Mouse (Mus musculus): ENCODE data around the gene Il5. TPM values are rescaled to one million over a fixed set of nuclear protein-coding genes. Genes with fewer than 3 reads are reported as not detected.

Gene Il5
- polyA plus RNA-seq, 1 experiment from 2014 or later, result not detected

DNA sequence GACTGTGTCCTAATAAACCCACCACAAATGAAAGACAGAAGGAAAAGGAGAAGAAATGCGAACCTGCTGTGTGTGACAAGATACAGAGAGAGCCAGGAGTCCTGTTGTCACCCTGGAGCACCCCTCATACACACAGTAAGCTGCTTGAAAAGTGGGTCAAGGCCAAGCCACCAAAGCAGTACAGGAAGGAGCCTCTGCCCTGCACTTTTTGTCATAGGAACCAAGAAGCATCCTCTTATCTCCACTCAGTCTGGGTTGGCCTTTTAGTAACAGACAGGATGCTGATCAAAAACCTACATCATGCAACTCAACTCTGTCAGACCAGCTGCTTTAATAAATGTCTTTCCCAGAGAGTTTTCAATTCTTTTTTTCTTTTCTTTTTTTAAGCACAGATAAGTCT lies 893 bp upstream of the Il5 start:
- Histone ChIP-seq H3K27me3 (no peaks in the 10 kb centered on the region), H3K27ac (no peak overlapping the region), H3K4me1 (no peaks in the 10 kb centered on the region), H3K9me3 (replicated peaks) (no peaks in the 10 kb centered on the region), H3K36me3 (no peaks in the 10 kb centered on the region), H3K9ac (no peak overlapping the region), H3K4me3 (no peak overlapping the region), H3K4me2 (replicated peaks) (no peak overlapping the region)
- 78% methylated on average over 1 of the region's 1 CpGs for WGBS
- no peak for ATAC-seq (ENCODE audit: low FRiP score)

DNA sequence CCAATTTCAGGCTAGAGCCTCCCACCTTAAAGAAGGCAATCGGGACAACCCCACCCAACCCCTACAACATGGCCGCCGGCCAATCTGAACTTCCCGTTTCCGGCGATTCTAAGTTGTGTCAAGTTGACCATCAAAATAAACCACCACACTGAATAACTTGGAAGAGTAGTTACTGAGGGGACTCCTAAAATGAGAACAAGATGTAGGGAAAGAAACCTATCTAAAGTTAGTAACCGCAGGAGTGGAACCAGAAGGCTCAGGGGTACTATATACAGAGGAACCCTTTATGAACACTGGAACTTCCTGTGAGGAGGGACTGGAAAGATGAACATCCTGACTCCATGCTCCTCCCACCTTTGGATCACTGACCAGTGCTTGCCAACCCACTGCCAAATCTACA lies 10.9 kb downstream of the Il5 start:
- H3K9me3 ChIP-seq (replicated peaks), result no peaks in the 10 kb centered on the region
- no peaks in the 10 kb centered on the region; the same call in 1 of the 2 replicates for H3K27me3 ChIP-seq
- no peaks in the 10 kb centered on the region for H3K4me1 ChIP-seq
- no peak overlapping the region for H3K27ac ChIP-seq
- H3K36me3 ChIP-seq, result no peaks in the 10 kb centered on the region
- H3K4me3 ChIP-seq, result no peak overlapping the region
- WGBS, result 96% methylated on average over 7 of the region's 7 CpGs
- no peak for ATAC-seq (ENCODE audit: low FRiP score)
- H3K4me2 ChIP-seq (replicated peaks), result no peak overlapping the region
- H3K9ac ChIP-seq, result no peak overlapping the region

DNA sequence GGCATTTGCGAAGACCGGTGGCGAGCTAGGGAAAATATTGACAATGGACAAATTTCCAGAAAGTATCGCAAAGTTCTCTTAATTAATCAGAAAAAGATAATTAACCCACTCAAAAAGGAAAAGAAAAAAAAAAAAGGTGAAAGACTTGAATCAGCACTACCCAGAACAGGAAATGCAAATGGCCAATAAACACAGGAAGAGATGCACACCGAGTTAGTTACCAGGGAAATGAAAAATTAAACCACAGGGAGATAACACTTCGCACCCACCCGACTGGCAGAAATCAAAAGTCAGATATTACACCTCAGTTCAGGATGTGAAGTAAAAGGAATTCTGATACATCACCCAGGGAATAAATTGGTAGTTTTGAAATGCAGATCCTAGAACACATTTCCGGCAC lies 11.7 kb downstream of the Il5 start:
- no peaks in the 10 kb centered on the region; the same call in 1 of the 2 replicates for H3K27me3 ChIP-seq
- no peak overlapping the region for H3K9ac ChIP-seq
- H3K4me1 ChIP-seq, result no peaks in the 10 kb centered on the region
- H3K4me3 ChIP-seq, result no peak overlapping the region
- no peak overlapping the region for H3K4me2 ChIP-seq (replicated peaks)
- no peak for ATAC-seq (ENCODE audit: low FRiP score)
- no peaks in the 10 kb centered on the region for H3K9me3 ChIP-seq (replicated peaks)
- H3K27ac ChIP-seq, result no peak overlapping the region
- H3K36me3 ChIP-seq, result no peaks in the 10 kb centered on the region
- 92% methylated on average over 8 of the region's 8 CpGs for WGBS

DNA sequence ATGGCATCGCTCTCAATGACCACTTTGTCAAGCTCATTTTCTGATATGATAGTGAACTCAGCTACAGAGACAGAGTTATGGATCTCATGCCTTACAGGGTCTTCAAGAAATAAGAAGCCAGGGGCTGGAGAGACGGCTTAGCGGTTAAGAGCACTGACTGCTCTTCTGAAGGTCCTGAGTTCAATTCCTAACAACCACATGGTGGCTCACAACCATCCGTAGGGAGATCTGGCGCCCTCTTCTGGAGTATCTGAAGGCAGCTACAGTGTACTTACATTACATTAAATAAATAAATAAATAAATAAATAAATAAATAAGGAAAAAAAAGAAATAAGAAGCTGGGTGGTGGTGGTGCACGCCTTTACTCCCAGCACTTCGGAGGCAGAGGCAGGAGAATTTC lies 13.2 kb downstream of the Il5 start:
- H3K4me1 ChIP-seq, result no peaks in the 10 kb centered on the region
- WGBS, result 86% methylated on average over 7 of the region's 7 CpGs
- H3K27ac ChIP-seq, result no peak overlapping the region
- H3K9me3 ChIP-seq (replicated peaks), result no peaks in the 10 kb centered on the region
- H3K9ac ChIP-seq, result no peak overlapping the region
- no peak overlapping the region for H3K4me2 ChIP-seq (replicated peaks)
- H3K4me3 ChIP-seq, result no peak overlapping the region
- H3K27me3 ChIP-seq, result no peaks in the 10 kb centered on the region; the same call in 1 of the 2 replicates
- H3K36me3 ChIP-seq, result no peaks in the 10 kb centered on the region
- no peak for ATAC-seq (ENCODE audit: low FRiP score)

DNA sequence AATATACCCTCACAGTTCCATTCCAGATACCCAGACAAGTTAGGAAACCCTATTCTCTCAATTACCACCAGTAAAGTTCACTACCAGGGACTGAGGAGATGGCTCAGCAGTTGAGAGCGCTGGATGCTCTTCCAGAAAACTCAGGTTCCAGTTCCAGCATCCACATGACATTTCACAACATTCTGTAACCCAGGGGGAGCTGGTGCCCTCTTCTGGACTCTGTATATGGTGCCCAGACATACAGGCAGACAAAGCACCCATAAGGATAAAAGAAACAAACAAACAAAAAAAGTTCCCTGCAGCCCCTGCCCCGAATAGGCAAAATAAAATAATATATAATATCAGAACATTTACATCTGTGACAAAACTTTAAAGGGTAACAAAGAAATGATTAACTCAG lies 13.8 kb downstream of the Il5 start:
- 81% methylated on average over 2 of the region's 2 CpGs for WGBS

DNA sequence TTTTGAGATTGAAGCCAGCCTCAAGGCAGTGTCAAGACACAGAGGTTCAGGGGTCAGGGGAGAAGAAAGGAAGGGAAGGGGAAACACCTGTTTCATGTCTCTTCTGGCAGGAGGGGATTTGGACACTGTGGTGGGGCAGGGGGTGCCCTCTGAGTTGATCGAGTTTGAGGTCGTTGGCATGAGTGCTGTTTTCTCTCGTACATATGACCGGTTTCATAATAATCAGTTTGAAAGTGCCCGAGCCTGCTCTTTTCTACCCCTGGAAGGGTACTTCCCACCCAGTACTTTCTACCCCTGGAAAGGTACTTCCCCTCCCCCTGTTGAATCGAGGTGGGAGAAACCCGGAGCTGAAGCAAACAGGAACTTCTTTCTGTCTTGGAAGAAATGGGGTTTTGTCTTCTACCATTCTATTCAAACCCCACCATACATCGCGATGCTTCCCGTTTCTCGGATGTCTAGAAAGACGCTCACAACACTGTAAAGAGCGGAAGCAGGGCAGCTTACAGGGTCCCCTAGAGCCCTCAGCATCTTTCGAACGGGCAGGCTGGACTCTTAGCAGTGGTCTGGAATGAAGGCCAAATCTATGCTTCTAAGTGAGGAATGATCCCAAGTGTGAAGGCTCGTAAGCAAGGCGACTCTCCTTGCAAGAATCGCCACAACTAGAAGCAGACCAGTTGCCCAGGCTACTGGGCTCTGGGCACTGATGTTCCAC lies 14.5 kb downstream of the Il5 start:
- no peak overlapping the region for H3K27ac ChIP-seq
- no peak overlapping the region for H3K4me3 ChIP-seq
- WGBS, result 72% methylated on average over 18 of the region's 18 CpGs
- no peaks in the 10 kb centered on the region; the same call in 1 of the 2 replicates for H3K27me3 ChIP-seq
- no peaks in the 10 kb centered on the region for H3K9me3 ChIP-seq (replicated peaks)
- H3K9ac ChIP-seq, result no peak overlapping the region
- 0 out of 2 replicates have a peak, but pooled peaks have one; percentile 26 for ATAC-seq (ENCODE audit: low FRiP score)
- H3K4me1 ChIP-seq, result no peaks in the 10 kb centered on the region
- H3K36me3 ChIP-seq, result no peaks in the 10 kb centered on the region
- peak overlapping the region; percentile 48 for H3K4me2 ChIP-seq (replicated peaks)

More for the DNA sequence above, 13.8 kb downstream of the Il5 start:
- no peak for ATAC-seq (ENCODE audit: low FRiP score)
- Histone ChIP-seq H3K9me3 (replicated peaks) (no peaks in the 10 kb centered on the region), H3K4me1 (no peaks in the 10 kb centered on the region), H3K27me3 (no peaks in the 10 kb centered on the region; the same call in 1 of the 2 replicates), H3K4me2 (replicated peaks) (no peak overlapping the region), H3K36me3 (no peaks in the 10 kb centered on the region), H3K27ac (no peak overlapping the region), H3K9ac (no peak overlapping the region), H3K4me3 (no peak overlapping the region)

DNA sequence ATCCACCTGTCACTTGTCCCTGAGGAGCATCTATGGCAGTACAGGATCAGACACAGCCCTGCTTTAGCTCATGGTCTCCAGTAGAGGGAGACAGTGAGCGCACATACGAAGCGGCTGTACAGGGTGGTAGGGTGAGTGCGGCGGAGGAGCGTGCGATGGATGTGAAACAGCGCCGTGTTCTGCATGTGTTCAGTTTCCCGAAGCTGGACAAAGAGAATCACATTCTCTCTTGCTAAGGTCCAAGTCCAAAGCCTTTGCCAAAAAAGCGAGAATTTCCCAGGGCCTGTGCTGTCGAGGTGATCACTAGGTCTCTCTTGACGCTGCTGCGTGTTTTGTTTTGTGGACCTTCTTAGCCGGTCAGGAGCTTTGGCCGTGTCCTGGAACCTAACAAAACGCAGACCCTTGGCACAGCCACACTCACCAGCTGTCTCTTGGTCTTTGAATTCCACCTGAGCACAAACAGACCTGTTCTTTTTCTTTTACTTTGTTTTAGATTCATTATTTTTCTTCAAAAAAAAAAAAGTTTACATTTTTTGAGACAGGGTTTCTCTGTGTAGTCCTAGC lies 15.2 kb downstream of the Il5 start:
- H3K27ac ChIP-seq, result no peak overlapping the region
- 0 out of 2 replicates have a peak overlapping the region, but pooled peaks have one; percentile 12 for H3K4me3 ChIP-seq
- no peaks in the 10 kb centered on the region for H3K9me3 ChIP-seq (replicated peaks)
- no peaks in the 10 kb centered on the region for H3K36me3 ChIP-seq
- no peak overlapping the region for H3K9ac ChIP-seq
- H3K4me2 ChIP-seq (replicated peaks), result peak overlapping the region; percentile 48
- peak; percentile 77 for ATAC-seq (ENCODE audit: low FRiP score)
- H3K27me3 ChIP-seq, result no peaks in the 10 kb centered on the region; the same call in 1 of the 2 replicates
- 28% methylated on average over 17 of the region's 17 CpGs for WGBS
- no peaks in the 10 kb centered on the region for H3K4me1 ChIP-seq

DNA sequence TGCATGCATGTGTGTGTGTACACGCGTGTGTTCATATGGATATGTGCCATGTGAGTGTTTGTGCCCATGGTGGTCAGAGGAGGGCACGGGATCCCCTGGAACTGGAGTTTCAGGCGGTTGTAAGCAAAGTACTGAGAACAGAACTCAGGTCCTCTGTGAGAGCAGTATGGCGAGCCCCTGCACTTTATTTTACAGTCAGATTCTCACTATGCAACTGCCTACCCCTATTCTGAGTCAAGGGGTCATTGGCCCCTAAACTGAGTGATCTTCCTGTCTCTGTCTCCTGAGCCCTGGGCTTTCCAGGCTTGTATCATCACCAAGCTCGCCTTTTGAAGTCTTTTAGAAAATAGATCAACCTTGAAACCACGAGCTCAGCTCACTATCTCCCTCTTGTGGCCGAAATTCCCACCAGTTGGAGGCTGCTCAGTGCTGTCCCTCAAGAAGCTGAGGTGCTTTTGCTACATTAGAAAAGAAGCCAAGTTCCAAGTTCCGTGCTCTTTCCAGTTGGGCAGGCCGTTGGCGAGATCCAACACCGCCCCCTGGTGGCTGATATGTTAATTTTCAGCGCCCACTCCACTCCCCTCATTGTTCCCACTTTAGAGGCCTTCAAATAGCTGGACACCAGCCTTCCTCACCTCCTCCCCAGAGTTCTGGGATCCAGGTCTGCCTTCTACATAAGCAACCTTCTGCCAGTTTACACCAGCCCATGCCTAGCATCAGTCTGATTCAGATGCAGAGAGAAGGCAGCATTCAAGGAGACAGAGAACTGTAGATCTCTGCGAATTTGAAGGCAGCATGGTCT lies 16.4 kb downstream of the Il5 start:
- no peak overlapping the region for H3K27ac ChIP-seq
- H3K4me2 ChIP-seq (replicated peaks), result no peak overlapping the region
- no peaks in the 10 kb centered on the region; the same call in 1 of the 2 replicates for H3K27me3 ChIP-seq
- ATAC-seq (ENCODE audit: low FRiP score), result peak; percentile 56; the same call in 1 of the 2 replicates
- no peak overlapping the region for H3K9ac ChIP-seq
- no peaks in the 10 kb centered on the region for H3K4me1 ChIP-seq
- H3K4me3 ChIP-seq, result no peak overlapping the region
- no peaks in the 10 kb centered on the region for H3K36me3 ChIP-seq
- WGBS, result 46% methylated on average over 14 of the region's 14 CpGs
- H3K9me3 ChIP-seq (replicated peaks), result no peaks in the 10 kb centered on the region

DNA sequence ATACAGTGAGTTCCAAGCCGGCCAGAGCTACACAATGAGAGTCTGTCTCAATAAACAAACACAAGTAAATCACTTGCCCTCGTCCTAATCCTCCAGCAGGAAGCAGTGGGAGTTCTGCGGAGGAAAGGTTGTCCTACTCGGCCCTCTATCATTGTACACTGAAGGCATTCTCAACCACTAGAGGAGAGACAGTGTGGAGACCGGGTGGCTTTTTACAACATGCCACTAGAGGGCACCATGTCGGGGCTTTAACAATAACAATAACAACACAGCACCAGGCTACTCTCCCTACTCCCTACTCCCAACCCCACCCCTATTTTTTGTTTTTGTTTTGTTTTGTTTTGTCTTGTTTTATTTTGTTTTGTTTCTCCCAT lies 17.0 kb downstream of the Il5 start:
- Histone ChIP-seq H3K36me3 (no peaks in the 10 kb centered on the region), H3K4me2 (replicated peaks) (no peak overlapping the region), H3K9me3 (replicated peaks) (no peaks in the 10 kb centered on the region), H3K4me1 (no peaks in the 10 kb centered on the region), H3K27me3 (no peaks in the 10 kb centered on the region; the same call in 1 of the 2 replicates), H3K4me3 (no peak overlapping the region), H3K27ac (no peak overlapping the region), H3K9ac (no peak overlapping the region)
- WGBS, result 43% methylated on average over 6 of the region's 6 CpGs
- ATAC-seq (ENCODE audit: low FRiP score), result no peak

DNA sequence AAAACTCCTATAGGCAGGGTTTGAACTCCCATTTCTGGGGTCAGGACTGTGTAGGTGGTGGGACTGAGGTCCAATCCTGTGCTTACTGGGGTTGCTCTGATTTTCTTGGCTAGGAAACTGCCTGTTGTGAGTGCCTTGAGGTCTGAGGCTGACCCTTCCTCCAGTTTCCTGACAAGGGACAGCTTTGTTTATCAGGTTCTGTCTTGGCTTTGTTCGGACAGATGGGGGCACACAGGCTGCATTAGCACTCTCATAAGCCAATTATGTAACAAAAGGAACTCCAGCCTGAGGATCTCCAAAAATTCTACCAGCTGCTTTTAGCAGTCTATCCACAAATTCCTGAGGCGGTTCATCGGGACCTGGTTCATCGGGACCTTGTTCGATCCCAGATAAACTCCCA lies 21.8 kb downstream of the Il5 start:
- no peak for ATAC-seq (ENCODE audit: low FRiP score)
- Histone ChIP-seq H3K9ac (no peak overlapping the region), H3K27me3 (no peaks in the 10 kb centered on the region), H3K4me2 (replicated peaks) (no peak overlapping the region), H3K4me1 (no peaks in the 10 kb centered on the region), H3K4me3 (no peak overlapping the region), H3K27ac (no peak overlapping the region), H3K9me3 (replicated peaks) (no peaks in the 10 kb centered on the region), H3K36me3 (no peaks in the 10 kb centered on the region)
- 26% methylated on average over 5 of the region's 5 CpGs for WGBS

DNA sequence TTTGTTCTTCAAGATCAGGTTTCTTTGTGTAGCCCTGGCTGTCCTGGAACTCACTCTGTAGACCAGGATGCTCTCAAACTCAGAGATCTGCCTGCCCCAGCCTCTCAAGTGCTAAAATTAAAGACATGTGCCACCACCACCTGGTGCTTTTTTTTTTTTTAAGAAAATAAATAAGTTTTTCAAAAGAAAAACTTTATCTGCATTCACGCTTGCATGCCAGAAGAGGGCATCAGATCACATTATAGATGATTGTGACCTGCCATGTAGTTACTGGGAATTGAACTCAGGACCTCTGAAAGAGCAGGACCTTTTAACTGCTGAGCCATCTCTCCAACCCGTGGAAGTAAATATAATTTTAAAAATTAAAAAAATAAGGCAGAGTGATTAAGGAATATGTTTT lies 24.7 kb downstream of the Il5 start:
- no peaks in the 10 kb centered on the region for H3K36me3 ChIP-seq
- H3K4me2 ChIP-seq (replicated peaks), result no peak overlapping the region
- H3K9me3 ChIP-seq (replicated peaks), result no peaks in the 10 kb centered on the region
- no peak overlapping the region for H3K9ac ChIP-seq
- no peaks in the 10 kb centered on the region for H3K27me3 ChIP-seq
- ATAC-seq (ENCODE audit: low FRiP score), result no peak
- H3K27ac ChIP-seq, result no peak overlapping the region
- H3K4me3 ChIP-seq, result no peak overlapping the region
- no peaks in the 10 kb centered on the region for H3K4me1 ChIP-seq
- 92% methylated on average over 2 of the region's 2 CpGs for WGBS

DNA sequence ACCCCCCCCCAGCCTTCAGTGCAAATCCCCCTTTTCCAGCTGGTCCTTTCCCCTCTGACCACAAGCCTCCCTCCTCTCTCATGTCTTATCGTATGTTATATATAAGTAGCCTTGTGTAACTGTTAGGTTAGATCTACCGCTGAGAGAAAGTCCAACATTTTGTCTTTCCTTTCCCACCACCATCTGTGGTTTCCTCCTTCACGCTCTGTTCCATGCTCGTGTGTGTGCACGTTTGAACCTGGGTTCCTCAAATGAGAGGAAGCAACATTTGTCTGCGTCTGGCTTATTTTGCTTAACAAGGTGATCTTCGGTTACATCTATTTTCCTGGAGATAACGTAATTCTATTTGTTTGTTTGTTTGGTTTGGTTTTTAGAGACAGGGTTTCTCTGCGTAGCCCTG lies 27.4 kb downstream of the Il5 start:
- Histone ChIP-seq H3K4me2 (replicated peaks) (no peak overlapping the region), H3K36me3 (no peaks in the 10 kb centered on the region), H3K9me3 (replicated peaks) (no peaks in the 10 kb centered on the region), H3K9ac (no peak overlapping the region), H3K27ac (no peak overlapping the region), H3K27me3 (no peaks in the 10 kb centered on the region), H3K4me3 (no peak overlapping the region), H3K4me1 (no peaks in the 10 kb centered on the region)
- 88% methylated on average over 9 of the region's 9 CpGs for WGBS
- ATAC-seq (ENCODE audit: low FRiP score), result no peak
